Mouse (Mus musculus) limb, embryonic 14.5 days (tissue): ENCODE results near the gene Gm826. TPM values are rescaled to one million over a fixed set of nuclear protein-coding genes. Genes with fewer than 3 reads are reported as not detected.

Experiments
- ATAC-seq: fragments of 200-750 bp; cut with Nextera tagmentation; 2 replicates; pipeline ENCODE4 v1.8.0; 2017; ENCODE audit warnings: low read depth, moderate number of reproducible peaks, moderate TSS enrichment; ENCODE audit not compliant: low FRiP score
- DNase-seq: peaks from one replicate; pipeline ENCODE4 v3.0.0-alpha.2; 2015; ENCODE audit warnings: low spot score
- H3K27ac ChIP-seq: fragments of 300-500 bp; sonication (generic); replicated peaks from 2 replicates; pipeline ENCODE4 v1.5.1; 2014; ENCODE audit warnings: low read depth, mild to moderate bottlenecking, low read length, moderate library complexity, mixed read lengths
- H3K27me3 ChIP-seq: fragments of 300-500 bp; sonication (generic); 2 replicates; pipeline ENCODE4 v1.6.1; 2014; ENCODE audit warnings: low read length, mixed read lengths; ENCODE audit not compliant: control insufficient read depth, insufficient read depth
- H3K36me3 ChIP-seq: fragments of 300-500 bp; sonication (generic); 2 replicates; pipeline ENCODE4 v1.6.1; 2014; ENCODE audit warnings: mild to moderate bottlenecking, low read length, moderate library complexity, mixed read lengths; ENCODE audit not compliant: control insufficient read depth, insufficient read depth
- H3K4me1 ChIP-seq: fragments of 300-500 bp; sonication (generic); 2 replicates; pipeline ENCODE4 v1.6.1; 2014; ENCODE audit warnings: antibody characterized with exemption, low read length, mixed read lengths; ENCODE audit not compliant: control insufficient read depth, insufficient read depth
- H3K4me2 ChIP-seq: fragments of 300-500 bp; sonication (generic); replicated peaks from 2 replicates; pipeline ENCODE4 v1.6.1; 2014; ENCODE audit warnings: low read depth, mild to moderate bottlenecking, low read length, moderate library complexity; ENCODE audit not compliant: severe bottlenecking
- H3K4me3 ChIP-seq: fragments of 300-500 bp; sonication (generic); replicated peaks from 2 replicates; pipeline ENCODE4 v1.5.1; 2014; ENCODE audit warnings: low read length
- H3K9ac ChIP-seq: fragments of 300-500 bp; sonication (generic); 2 replicates; pipeline ENCODE4 v1.6.1; 2014; ENCODE audit warnings: mild to moderate bottlenecking, low read depth, low read length, moderate library complexity; ENCODE audit not compliant: severe bottlenecking
- H3K9me3 ChIP-seq: fragments of 300-500 bp; sonication (generic); 2 replicates; pipeline ENCODE4 v1.6.1; 2016; ENCODE audit warnings: low read length; ENCODE audit not compliant: control insufficient read depth
- POLR2A ChIP-seq: fragments of 200-500 bp; IDR thresholded peaks from 2 replicates; pipeline ENCODE4 v1.8.0; 2012; ENCODE audit warnings: inconsistent platforms, mild to moderate bottlenecking, moderate library complexity, borderline replicate concordance; ENCODE audit not compliant: insufficient read depth, insufficient read length; ENCODE audit errors: extremely low read depth
- WGBS: fragments of 180-500 bp; shearing (Covaris S2); extraction: QIAGEN DNeasy Blood & Tissue Kit; methylation state at CpG from one replicate; pipeline ENCODE4 v1.1.7; 2014; 5-methylcytosine and 5-hydroxymethylcytosine counted together
- polyA plus RNA-seq, 2 experiments: library from polyadenylated mRNA; depleted of rRNA in 1 of 2; stranded (reverse) in 1 of 2; unstranded in 1 of 2; fragments of >200 nt; fragmentation: Nextera tagmentation in 1 of 2; extraction: Ambion mirVana in 1 of 2; gene quantifications; 2 replicates each; pipeline versions ENCODE4 v1.2.1 to v1.2.3; 2012 to 2014

Gene Gm826
- polyA plus RNA-seq, 2 experiments, result 0.29 to 0.32 TPM

GRCm38 (mm10) chr2:160360234-160360874 is 26.4 kb upstream of the Gm826 start:
- H3K9ac ChIP-seq, result no peak overlapping the region
- DNase-seq, result no peak
- 0 out of 2 replicates have a peak, but pooled peaks cover 4% of the 10 kb centered on the region for H3K36me3 ChIP-seq
- 15% methylated on average over 8 of the region's 8 CpGs for WGBS
- H3K4me1 ChIP-seq, result peaks cover 13% of the 10 kb centered on the region
- H3K27me3 ChIP-seq, result peaks cover 64% of the 10 kb centered on the region
- no peak for TF ChIP-seq POLR2A
- no peak for ATAC-seq
- no peak overlapping the region for H3K27ac ChIP-seq
- H3K4me3 ChIP-seq, result no peak overlapping the region
- H3K4me2 ChIP-seq, result no peak overlapping the region
- H3K9me3 ChIP-seq, result no peaks in the 10 kb centered on the region

DNA sequence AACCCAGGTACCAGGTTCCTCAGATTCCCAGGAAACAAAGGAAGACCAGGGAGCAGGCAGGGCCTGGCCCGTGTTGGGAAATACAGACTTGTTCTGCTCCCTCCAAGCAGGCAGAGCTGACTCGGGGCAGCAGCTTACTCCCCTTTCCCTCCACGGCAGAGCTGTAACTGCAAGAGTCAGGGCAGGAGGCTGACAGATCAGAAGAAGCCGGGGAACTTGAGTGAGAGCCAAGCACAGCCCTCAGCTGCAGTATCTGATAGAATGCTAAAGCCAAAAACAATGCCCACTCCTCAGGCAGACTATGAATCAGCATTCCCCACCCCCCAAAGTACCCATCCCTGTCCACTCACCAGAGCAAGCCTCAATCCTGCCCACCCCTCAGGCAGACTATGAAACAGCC is 24.9 kb upstream of the Gm826 start:
- no peaks in the 10 kb centered on the region for H3K9me3 ChIP-seq
- no peak overlapping the region for H3K4me3 ChIP-seq
- H3K4me1 ChIP-seq, result peaks cover 13% of the 10 kb centered on the region
- no peak overlapping the region for H3K27ac ChIP-seq
- DNase-seq, result no peak
- TF ChIP-seq POLR2A, result no peak
- no peak overlapping the region for H3K9ac ChIP-seq
- peaks cover 57% of the 10 kb centered on the region for H3K27me3 ChIP-seq
- 0% methylated on average over 4 of the region's 4 CpGs for WGBS
- no peak overlapping the region for H3K4me2 ChIP-seq
- H3K36me3 ChIP-seq, result 0 out of 2 replicates have a peak, but pooled peaks cover 4% of the 10 kb centered on the region
- ATAC-seq, result no peak

DNA sequence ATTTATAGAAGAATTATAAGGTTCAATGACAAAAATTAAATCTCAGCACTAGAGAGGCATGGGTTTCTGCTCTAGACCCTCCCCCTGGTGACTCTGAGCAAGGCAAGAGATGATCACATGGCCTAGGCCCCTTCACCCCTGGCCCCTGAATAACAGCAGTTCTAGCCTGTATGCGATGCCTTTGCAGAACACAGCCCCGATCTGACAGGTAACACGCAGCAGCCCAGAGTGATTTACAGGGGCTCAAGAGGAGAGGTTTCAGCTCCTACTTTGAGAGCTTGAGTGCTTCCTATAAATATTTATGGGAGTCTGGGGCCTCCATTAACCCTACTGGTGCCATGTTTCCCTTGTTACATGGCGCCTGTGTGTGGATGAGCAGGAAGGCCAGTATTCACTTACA is 23.5 kb upstream of the Gm826 start:
- H3K4me1 ChIP-seq, result peaks cover 13% of the 10 kb centered on the region
- H3K36me3 ChIP-seq, result no peaks in the 10 kb centered on the region
- no peak overlapping the region for H3K4me2 ChIP-seq
- ATAC-seq (no peak), DNase-seq (no peak)
- TF ChIP-seq POLR2A, result no peak
- no peak overlapping the region for H3K9ac ChIP-seq
- peaks cover 46% of the 10 kb centered on the region for H3K27me3 ChIP-seq
- no peaks in the 10 kb centered on the region for H3K9me3 ChIP-seq
- H3K4me3 ChIP-seq, result no peak overlapping the region
- WGBS, result 15% methylated on average over 4 of the region's 4 CpGs
- H3K27ac ChIP-seq, result no peak overlapping the region

DNA sequence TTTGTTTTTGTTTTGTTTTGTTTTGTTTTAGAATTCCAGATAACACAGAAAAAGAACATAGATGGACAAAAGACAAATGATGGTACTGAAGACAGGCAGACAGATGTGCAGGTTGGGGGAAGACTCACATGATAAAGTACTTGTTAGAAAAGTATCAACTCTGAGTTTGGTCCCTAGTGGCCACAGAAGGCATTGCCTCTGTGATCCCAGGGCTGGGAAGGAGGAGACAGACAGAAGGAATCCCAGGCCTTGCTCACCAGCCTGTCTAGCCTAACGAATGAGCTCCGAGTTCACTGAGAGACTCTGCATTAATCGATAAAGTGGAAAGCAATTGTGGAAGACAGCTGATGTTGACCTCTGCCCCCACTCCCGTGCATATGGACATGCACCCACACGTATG is 22.2 kb upstream of the Gm826 start:
- no peak for ATAC-seq

GRCm38 (mm10) chr2:160354319-160354718 is 20.4 kb upstream of the Gm826 start:
- WGBS, result 64% methylated on average over 2 of the region's 2 CpGs
- no peaks in the 10 kb centered on the region for H3K9me3 ChIP-seq

More for the DNA sequence above, 22.2 kb upstream of the Gm826 start:
- DNase-seq, result no peak
- Histone ChIP-seq H3K4me1 (peaks cover 13% of the 10 kb centered on the region), H3K27ac (no peak overlapping the region), H3K9ac (no peak overlapping the region), H3K36me3 (no peaks in the 10 kb centered on the region), H3K9me3 (no peaks in the 10 kb centered on the region), H3K4me3 (no peak overlapping the region), H3K27me3 (peaks cover 34% of the 10 kb centered on the region), H3K4me2 (no peak overlapping the region)
- no peak for TF ChIP-seq POLR2A
- 53% methylated on average over 5 of the region's 5 CpGs for WGBS

More at GRCm38 (mm10) chr2:160354319-160354718, 20.4 kb upstream of the Gm826 start:
- Histone ChIP-seq H3K36me3 (no peaks in the 10 kb centered on the region), H3K9ac (no peak overlapping the region), H3K4me1 (peaks cover 7% of the 10 kb centered on the region), H3K4me2 (no peak overlapping the region), H3K27me3 (peaks cover 17% of the 10 kb centered on the region), H3K4me3 (no peak overlapping the region), H3K27ac (no peak overlapping the region)
- TF ChIP-seq POLR2A, result no peak
- DNase-seq, result no peak
- no peak for ATAC-seq
